Mouse (Mus musculus): Measurements from ENCODE around the gene Trim16.

- TF ChIP-seq CTCF (IDR thresholded peaks at IDR 0.05; ENCODE audit: control insufficient read depth, insufficient read depth, insufficient read length) (no peak), MYOG (IDR thresholded peaks at IDR 0.05; ENCODE audit: control insufficient read depth, extremely low read depth, insufficient read length) (no peak), MAX (IDR thresholded peaks at IDR 0.05) (no peak), USF1 (IDR thresholded peaks at IDR 0.05; ENCODE audit: low read depth) (no peak), MYOD1 (IDR thresholded peaks at IDR 0.05; ENCODE audit: control insufficient read depth, insufficient read length, low read depth) (no peak)
Measured at GRCm38 (mm10) chr11:62831906-62832305, 11.9 kb downstream of the Trim16 start.
